Mouse (Mus musculus) erythroblast, embryonic 14.5 days (primary cell): ENCODE results near the gene Sox30.

ENCODE experiments used
- GATA1 ChIP-seq: IDR thresholded peaks from 2 replicates; pipeline ENCODE4 v1.6.1; 2012; ENCODE audit warnings: low read length, inconsistent platforms, mixed read lengths
- TAL1 ChIP-seq: IDR thresholded peaks from 3 replicates; pipeline ENCODE4 v1.6.1; 2012; ENCODE audit warnings: low read length, inconsistent platforms, mixed read lengths

DNA sequence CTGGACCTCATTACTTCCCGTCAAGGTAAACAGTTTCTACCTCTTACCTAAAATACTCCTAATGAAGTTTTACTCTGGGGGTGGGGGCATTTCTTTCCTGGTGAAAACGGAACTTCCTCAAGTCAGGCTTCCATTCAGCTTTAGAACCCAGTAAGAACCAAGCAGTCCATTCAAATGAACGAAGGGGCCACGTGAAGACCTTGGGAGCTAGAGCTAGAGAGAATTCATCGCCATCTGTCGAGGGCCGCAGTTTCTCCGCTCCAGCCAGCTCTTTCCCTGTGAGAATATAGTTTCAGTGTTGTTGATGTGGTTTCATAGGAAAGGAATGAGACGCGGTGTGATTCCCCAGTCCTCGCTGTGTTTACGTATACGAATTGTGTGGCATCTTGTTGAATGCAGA, 12.0 kb downstream of the Sox30 start:
- no peak for TF ChIP-seq GATA1
- no peak for TF ChIP-seq TAL1
